Mouse (Mus musculus): Measurements from ENCODE around the gene Ahrr. TPM values are rescaled to one million over a fixed set of nuclear protein-coding genes. Genes with fewer than 3 reads are reported as not detected.

Ahrr gene
- total RNA-seq, 2 experiments from 2014 or later, result not detected

- intact Hi-C loops (cut with DNase I), result no loop called here
- DNase-seq, result no peak
These were observed 46.3 kb downstream of the Ahrr start for GRCm38 (mm10) chr13:74245899-74246231.

- intact Hi-C loops (cut with DNase I), result no loop called here
- DNase-seq, result peak; percentile 30 to 45
These were observed 46.8 kb downstream of the Ahrr start for GRCm38 (mm10) chr13:74245214-74245898.

- intact Hi-C loops (cut with DNase I), result no loop called here
- no peak for DNase-seq
These were observed 54.6 kb downstream of the Ahrr start for GRCm38 (mm10) chr13:74237574-74237973.

GRCm38 (mm10) chr13:74220659-74221058 lies 71.5 kb downstream of the Ahrr start:
- intact Hi-C loops (cut with DNase I), result no loop called here
- no peak for DNase-seq

- no peak for DNase-seq
- intact Hi-C loops (cut with DNase I), result no loop called here
These were observed 73.7 kb downstream of the Ahrr start for GRCm38 (mm10) chr13:74218441-74218840.

- intact Hi-C loops (cut with DNase I), result no loop called here
- DNase-seq, result no peak
These were observed 83.2 kb downstream of the Ahrr start for GRCm38 (mm10) chr13:74208986-74209345.

GRCm38 (mm10) chr13:74208317-74208985 lies 83.7 kb downstream of the Ahrr start, which contains the start of gene Exoc3:
Exoc3 (minus strand) TSS chr13:74208732.
- DNase-seq, result peak; percentile 84 to 85
- intact Hi-C loops (cut with DNase I), result no loop called here

GRCm38 (mm10) chr13:74196451-74196850 lies 95.7 kb downstream of the Ahrr start:
- DNase-seq, result no peak
- intact Hi-C loops (cut with DNase I), result no loop called here

GRCm38 (mm10) chr13:74192613-74193012 lies 99.5 kb downstream of the Ahrr start:
- intact Hi-C loops (cut with DNase I), result loop anchor here (5.0 kb wide), 1 partner anchor 110 kb away; no protein-coding TSS in a partner anchor

GRCm38 (mm10) chr13:74183011-74183695 lies 109.0 kb downstream of the Ahrr start:
- intact Hi-C loops (cut with DNase I), result no loop called here
- no peak for DNase-seq

More at GRCm38 (mm10) chr13:74192613-74193012, 99.5 kb downstream of the Ahrr start:
- no peak for DNase-seq

GRCm38 (mm10) chr13:74172036-74172435 lies 120.1 kb downstream of the Ahrr start:
- intact Hi-C loops (cut with DNase I), result no loop called here
- DNase-seq, result no peak

- no peak for DNase-seq
- intact Hi-C loops (cut with DNase I), result no loop called here
These were observed 122.5 kb downstream of the Ahrr start for GRCm38 (mm10) chr13:74169446-74170164.

GRCm38 (mm10) chr13:74167492-74167891 lies 124.6 kb downstream of the Ahrr start:
- intact Hi-C loops (cut with DNase I), result no loop called here
- no peak for DNase-seq

GRCm38 (mm10) chr13:74167057-74167413 lies 125.1 kb downstream of the Ahrr start:
- no peak for DNase-seq
- intact Hi-C loops (cut with DNase I), result no loop called here

- peak in 1 of 2 experiments; percentile 22 for DNase-seq
- intact Hi-C loops (cut with DNase I), result no loop called here
These were observed 125.6 kb downstream of the Ahrr start for GRCm38 (mm10) chr13:74166348-74167056.

Other genes starting within 250 kb of the Ahrr start
- under 1 TPM; 0.15 to 0.66 TPM for gene Cep72, start 230.0 kb downstream of the Ahrr start, total RNA-seq (2021)
- under 1 TPM; 0.54 to 0.56 TPM for gene Slc9a3, start 170.9 kb downstream of the Ahrr start, total RNA-seq (2021)
- gene Exoc3, start 83.6 kb downstream of the Ahrr start, total RNA-seq (2021), result 10 to 100 TPM; 27.7 to 29.6 TPM
- 10 to 100 TPM; 15.4 to 18.1 TPM for gene Pdcd6, start 25.2 kb upstream of the Ahrr start, total RNA-seq (2021)
- 100 to 1,000 TPM; 627 to 644 TPM for gene Sdha, start 57.9 kb upstream of the Ahrr start, total RNA-seq (2021)
- 10 to 100 TPM; 43.7 to 46.4 TPM for gene Ccdc127, start 58.0 kb upstream of the Ahrr start, total RNA-seq (2021)
- 10 to 100 TPM; 83.6 to 97.9 TPM for gene Lrrc14b, start 71.7 kb upstream of the Ahrr start, total RNA-seq (2021)
- gene Zfp72, start 98.5 kb upstream of the Ahrr start, total RNA-seq (2021), result 1 to 10 TPM; 2.2 to 3.5 TPM
- 100 to 1,000 TPM; 188 to 221 TPM for gene Ftl1-ps1, start 107.4 kb upstream of the Ahrr start, total RNA-seq (2021)
- gene Zfp825, start 201.7 kb upstream of the Ahrr start, total RNA-seq (2021), result 1 to 10 TPM; 5.2 to 6.2 TPM

Data from gastrocnemius, postnatal 36 days (tissue).